Mouse (Mus musculus) bone marrow macrophage, adult 2 months (primary cell): ENCODE data around the gene BC003965.
"Not testable (repeated sequence)": the region's sequence is repeated elsewhere in the genome, so short reads cannot be mapped to it uniquely, and the experiment has no call there.

Experiments used
- CTCF ChIP-seq: IDR thresholded peaks from 2 replicates; pipeline ENCODE4 v1.5.1; 2012; ENCODE audit warnings: low read depth, mild to moderate bottlenecking, low read length, moderate library complexity
- POLR2A ChIP-seq: IDR thresholded peaks from 2 replicates; pipeline ENCODE4 v1.6.1; 2012; ENCODE audit warnings: mild to moderate bottlenecking, low read depth, low read length, borderline replicate concordance

DNA sequence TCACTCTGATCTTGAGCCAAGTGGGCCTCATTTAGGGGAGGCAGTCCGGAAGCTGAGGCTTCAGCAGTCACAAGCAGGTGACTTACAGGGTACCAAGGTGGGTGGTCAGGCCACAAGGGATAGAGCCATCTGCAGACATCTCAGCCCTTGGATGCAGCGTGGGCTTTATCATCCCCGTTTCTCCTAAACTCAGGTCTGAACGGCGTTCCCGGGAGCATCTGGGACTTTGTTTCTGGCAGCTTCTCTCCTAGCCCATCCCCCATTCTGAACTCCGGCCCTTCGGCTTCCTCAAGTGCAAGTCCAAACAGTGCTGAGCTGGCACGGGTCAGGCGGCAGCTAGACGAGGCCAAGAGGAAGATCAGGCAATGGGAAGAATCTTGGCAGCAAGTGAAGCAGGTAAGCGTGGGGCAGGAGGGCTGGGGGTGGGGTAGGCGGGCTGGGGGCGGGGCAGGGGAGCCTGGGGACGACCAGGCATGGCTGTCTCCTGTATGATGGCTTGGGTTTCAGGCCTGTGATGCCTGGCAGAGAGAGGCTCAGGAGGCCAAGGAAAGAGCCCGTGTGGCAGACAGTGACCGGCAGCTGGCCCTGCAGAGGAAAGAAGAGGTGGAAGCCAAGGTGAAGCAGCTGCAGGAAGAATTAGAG, 45.8 kb downstream of the BC003965 start:
- not testable (repeated sequence) for TF ChIP-seq POLR2A, CTCF
